Mouse (Mus musculus): ENCODE results near the gene Arsb. TPM values are rescaled to one million over a fixed set of nuclear protein-coding genes. Genes with fewer than 3 reads are reported as not detected.

Gene Arsb
- polyA plus RNA-seq, 1 experiment from 2014 or later, result 6.8 TPM

- no peaks in the 10 kb centered on the region for H3K27me3 ChIP-seq (ENCODE audit: control insufficient read depth, insufficient read depth, low read length)
- H3K4me2 ChIP-seq (ENCODE audit: low read depth, low read length, severe bottlenecking), result no peak overlapping the region
- H3K9ac ChIP-seq (ENCODE audit: low read length), result no peak overlapping the region
- no peaks in the 10 kb centered on the region for H3K9me3 ChIP-seq (ENCODE audit: control insufficient read depth, low read length)
- H3K27ac ChIP-seq (ENCODE audit: low read depth, low read length), result no peak overlapping the region; the same call in 1 of the 2 replicates
- 86% methylated on average over 2 of the region's 2 CpGs for WGBS
- ATAC-seq (replicated peaks; ENCODE audit: low FRiP score) (no peak), DNase-seq (ENCODE audit: low spot score) (no peak)
- no peaks in the 10 kb centered on the region for H3K36me3 ChIP-seq (ENCODE audit: control insufficient read depth, insufficient read depth, low read length)
- peaks cover 5% of the 10 kb centered on the region for H3K4me1 ChIP-seq (replicated peaks; ENCODE audit: control insufficient read depth, insufficient read depth, low read length)
- no peak overlapping the region for H3K4me3 ChIP-seq (ENCODE audit: low read depth, low read length)
Observed at GRCm38 (mm10) chr13:93840146-93840545, 68.7 kb downstream of the Arsb start.

DNA sequence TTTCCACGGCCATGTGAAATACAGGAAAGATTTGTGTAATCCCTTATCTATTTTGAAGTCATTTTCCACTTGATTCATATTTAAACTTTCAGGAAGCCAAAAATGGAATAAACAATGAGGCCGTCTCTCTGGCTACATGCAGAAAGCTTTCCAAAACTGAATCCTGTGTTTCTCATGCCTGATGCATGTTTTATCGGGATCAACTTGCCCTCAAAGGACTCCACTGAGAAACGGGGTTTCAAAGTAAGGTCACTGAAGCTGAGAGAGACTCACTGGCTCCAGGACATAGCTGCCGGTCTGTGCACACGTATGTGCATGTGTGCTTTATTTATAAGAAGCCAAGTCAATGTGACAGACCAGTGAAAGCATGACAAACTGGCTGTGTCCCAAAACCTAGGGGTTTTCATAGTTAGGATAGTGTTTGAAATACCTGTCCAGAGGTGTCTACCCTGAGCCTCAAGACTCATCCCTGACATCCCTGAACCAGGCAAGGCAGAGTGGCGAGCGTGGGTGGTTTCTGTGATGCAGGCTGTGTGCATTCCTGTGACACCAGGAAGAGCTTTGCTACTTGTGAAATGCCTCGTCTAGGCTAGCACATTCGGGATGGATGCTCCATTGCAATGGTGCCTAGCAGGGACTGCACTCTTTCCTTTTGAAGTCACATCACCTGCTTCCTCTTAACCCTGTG lies 75.5 kb downstream of the Arsb start:
- ATAC-seq (replicated peaks; ENCODE audit: low FRiP score), result no peak
- Histone ChIP-seq H3K4me3 (ENCODE audit: low read depth, low read length) (no peak overlapping the region), H3K4me1 (replicated peaks; ENCODE audit: control insufficient read depth, insufficient read depth, low read length) (no peaks in the 10 kb centered on the region), H3K27me3 (ENCODE audit: control insufficient read depth, insufficient read depth, low read length) (no peaks in the 10 kb centered on the region), H3K27ac (ENCODE audit: low read depth, low read length) (no peak overlapping the region), H3K4me2 (ENCODE audit: low read depth, low read length, severe bottlenecking) (no peak overlapping the region), H3K36me3 (ENCODE audit: control insufficient read depth, insufficient read depth, low read length) (no peaks in the 10 kb centered on the region), H3K9ac (ENCODE audit: low read length) (no peak overlapping the region), H3K9me3 (ENCODE audit: control insufficient read depth, low read length) (no peaks in the 10 kb centered on the region)
- no peak for DNase-seq (ENCODE audit: low spot score)
- WGBS, result 86% methylated on average over 10 of the region's 10 CpGs

GRCm38 (mm10) chr13:93847614-93848013 lies 76.2 kb downstream of the Arsb start:
- H3K27me3 ChIP-seq (ENCODE audit: control insufficient read depth, insufficient read depth, low read length), result no peaks in the 10 kb centered on the region
- WGBS, result 78% methylated on average over 4 of the region's 4 CpGs
- no peak overlapping the region for H3K27ac ChIP-seq (ENCODE audit: low read depth, low read length)
- H3K4me2 ChIP-seq (ENCODE audit: low read depth, low read length, severe bottlenecking), result no peak overlapping the region
- no peak overlapping the region for H3K4me3 ChIP-seq (ENCODE audit: low read depth, low read length)
- ATAC-seq (replicated peaks; ENCODE audit: low FRiP score), result no peak
- H3K9me3 ChIP-seq (ENCODE audit: control insufficient read depth, low read length), result no peaks in the 10 kb centered on the region
- no peak for DNase-seq (ENCODE audit: low spot score)
- H3K36me3 ChIP-seq (ENCODE audit: control insufficient read depth, insufficient read depth, low read length), result no peaks in the 10 kb centered on the region
- no peaks in the 10 kb centered on the region for H3K4me1 ChIP-seq (replicated peaks; ENCODE audit: control insufficient read depth, insufficient read depth, low read length)
- no peak overlapping the region for H3K9ac ChIP-seq (ENCODE audit: low read length)

DNA sequence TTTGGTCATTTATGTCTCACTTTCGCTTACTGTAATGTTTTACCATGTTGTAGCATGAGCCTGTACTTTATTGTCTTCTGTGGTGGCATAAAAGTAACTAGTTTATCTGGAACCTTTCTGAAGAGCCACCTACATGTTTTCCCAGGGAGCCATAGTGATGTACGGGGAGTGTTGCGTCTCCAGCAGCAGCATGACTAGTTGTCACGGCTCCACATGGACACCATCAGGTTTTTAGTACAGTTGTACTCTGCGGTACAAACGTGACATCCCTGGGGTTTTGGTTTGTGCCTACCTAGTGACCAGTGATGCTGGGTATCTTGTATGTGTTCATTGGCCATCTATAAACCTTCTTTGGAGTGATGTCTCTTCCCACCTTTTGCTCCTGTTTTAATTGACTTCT lies 77.2 kb downstream of the Arsb start:
- DNase-seq (ENCODE audit: low spot score) (no peak), ATAC-seq (replicated peaks; ENCODE audit: low FRiP score) (no peak)
- no peaks in the 10 kb centered on the region for H3K36me3 ChIP-seq (ENCODE audit: control insufficient read depth, insufficient read depth, low read length)
- no peaks in the 10 kb centered on the region for H3K9me3 ChIP-seq (ENCODE audit: control insufficient read depth, low read length)
- 92% methylated on average over 6 of the region's 6 CpGs for WGBS
- no peaks in the 10 kb centered on the region for H3K27me3 ChIP-seq (ENCODE audit: control insufficient read depth, insufficient read depth, low read length)
- H3K4me3 ChIP-seq (ENCODE audit: low read depth, low read length), result no peak overlapping the region
- H3K9ac ChIP-seq (ENCODE audit: low read length), result no peak overlapping the region
- H3K4me2 ChIP-seq (ENCODE audit: low read depth, low read length, severe bottlenecking), result no peak overlapping the region
- no peaks in the 10 kb centered on the region for H3K4me1 ChIP-seq (replicated peaks; ENCODE audit: control insufficient read depth, insufficient read depth, low read length)
- no peak overlapping the region for H3K27ac ChIP-seq (ENCODE audit: low read depth, low read length)

GRCm38 (mm10) chr13:93849751-93850355 lies 78.4 kb downstream of the Arsb start:
- Histone ChIP-seq H3K9ac (ENCODE audit: low read length) (no peak overlapping the region), H3K4me3 (ENCODE audit: low read depth, low read length) (no peak overlapping the region), H3K27ac (ENCODE audit: low read depth, low read length) (no peak overlapping the region), H3K27me3 (ENCODE audit: control insufficient read depth, insufficient read depth, low read length) (no peaks in the 10 kb centered on the region), H3K9me3 (ENCODE audit: control insufficient read depth, low read length) (no peaks in the 10 kb centered on the region), H3K36me3 (ENCODE audit: control insufficient read depth, insufficient read depth, low read length) (no peaks in the 10 kb centered on the region), H3K4me1 (replicated peaks; ENCODE audit: control insufficient read depth, insufficient read depth, low read length) (no peaks in the 10 kb centered on the region), H3K4me2 (ENCODE audit: low read depth, low read length, severe bottlenecking) (no peak overlapping the region)
- ATAC-seq (replicated peaks; ENCODE audit: low FRiP score) (no peak), DNase-seq (ENCODE audit: low spot score) (no peak)
- 78% methylated on average over 5 of the region's 5 CpGs for WGBS

DNA sequence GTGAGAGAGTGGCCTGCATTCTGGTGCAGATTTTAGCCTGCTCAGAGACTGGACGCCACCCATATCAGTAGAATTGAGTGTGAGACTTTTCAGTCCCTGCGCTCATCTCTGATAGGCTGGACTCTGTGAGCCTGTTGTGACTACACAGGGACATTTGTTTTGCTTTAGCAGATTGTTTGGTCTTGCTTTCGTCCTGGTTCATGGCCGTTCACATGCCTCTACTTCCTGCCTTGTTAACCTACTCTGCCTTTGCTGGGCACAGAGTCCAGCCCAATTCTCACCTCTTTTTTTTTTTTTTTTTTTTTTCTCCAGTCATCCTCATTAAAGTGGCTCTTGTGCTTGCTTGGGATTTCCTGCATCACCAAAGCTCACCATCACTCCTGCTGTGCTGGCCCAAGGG lies 79.2 kb downstream of the Arsb start:
- no peak overlapping the region for H3K4me3 ChIP-seq (ENCODE audit: low read depth, low read length)
- DNase-seq (ENCODE audit: low spot score) (no peak), ATAC-seq (replicated peaks; ENCODE audit: low FRiP score) (no peak)
- H3K4me1 ChIP-seq (replicated peaks; ENCODE audit: control insufficient read depth, insufficient read depth, low read length), result no peaks in the 10 kb centered on the region
- H3K9ac ChIP-seq (ENCODE audit: low read length), result no peak overlapping the region
- H3K27ac ChIP-seq (ENCODE audit: low read depth, low read length), result no peak overlapping the region
- H3K4me2 ChIP-seq (ENCODE audit: low read depth, low read length, severe bottlenecking), result no peak overlapping the region
- 55% methylated on average over 4 of the region's 4 CpGs for WGBS
- H3K27me3 ChIP-seq (ENCODE audit: control insufficient read depth, insufficient read depth, low read length), result no peaks in the 10 kb centered on the region
- H3K36me3 ChIP-seq (ENCODE audit: control insufficient read depth, insufficient read depth, low read length), result no peaks in the 10 kb centered on the region
- H3K9me3 ChIP-seq (ENCODE audit: control insufficient read depth, low read length), result no peaks in the 10 kb centered on the region

DNA sequence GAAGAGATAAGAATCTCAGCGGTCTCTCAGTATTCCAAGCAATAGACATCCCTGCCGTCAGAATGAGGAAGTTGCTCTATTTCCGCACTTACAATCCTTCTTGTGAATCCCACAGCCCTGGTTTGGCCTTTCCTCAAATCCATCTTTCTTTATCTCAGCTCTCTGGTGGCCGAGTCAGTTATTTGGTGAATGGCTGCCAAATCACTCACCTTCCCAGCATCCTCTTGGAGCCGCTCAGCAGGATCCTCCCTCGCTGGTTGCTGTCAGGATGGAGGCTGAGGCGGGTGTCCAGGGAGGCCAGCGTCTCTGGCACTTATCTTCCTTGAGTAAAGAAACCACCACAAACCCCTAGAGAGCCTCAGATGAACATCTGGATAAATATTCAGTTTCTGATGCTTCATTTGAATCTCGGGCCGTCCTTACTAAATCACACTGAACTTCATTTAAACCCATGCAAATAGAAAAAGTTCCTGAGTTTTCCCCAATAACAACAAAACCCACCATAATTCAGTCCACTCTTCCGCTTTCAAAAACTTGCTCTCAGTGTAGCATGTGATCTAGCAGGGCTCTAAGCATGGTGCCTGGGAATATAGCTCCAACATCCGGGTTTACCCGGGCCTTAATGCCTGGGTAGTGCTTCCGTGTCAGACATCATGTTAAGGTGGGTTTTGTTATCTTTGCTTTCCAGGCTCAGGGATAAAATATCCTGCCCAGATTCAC lies 81.1 kb downstream of the Arsb start:
- H3K9ac ChIP-seq (ENCODE audit: low read length), result no peak overlapping the region
- H3K27ac ChIP-seq (ENCODE audit: low read depth, low read length), result no peak overlapping the region
- DNase-seq (ENCODE audit: low spot score) (no peak), ATAC-seq (replicated peaks; ENCODE audit: low FRiP score) (no peak)
- no peak overlapping the region for H3K4me3 ChIP-seq (ENCODE audit: low read depth, low read length)
- WGBS, result 71% methylated on average over 14 of the region's 14 CpGs
- no peaks in the 10 kb centered on the region for H3K9me3 ChIP-seq (ENCODE audit: control insufficient read depth, low read length)
- no peaks in the 10 kb centered on the region for H3K4me1 ChIP-seq (replicated peaks; ENCODE audit: control insufficient read depth, insufficient read depth, low read length)
- no peaks in the 10 kb centered on the region for H3K36me3 ChIP-seq (ENCODE audit: control insufficient read depth, insufficient read depth, low read length)
- no peaks in the 10 kb centered on the region for H3K27me3 ChIP-seq (ENCODE audit: control insufficient read depth, insufficient read depth, low read length)
- H3K4me2 ChIP-seq (ENCODE audit: low read depth, low read length, severe bottlenecking), result no peak overlapping the region

DNA sequence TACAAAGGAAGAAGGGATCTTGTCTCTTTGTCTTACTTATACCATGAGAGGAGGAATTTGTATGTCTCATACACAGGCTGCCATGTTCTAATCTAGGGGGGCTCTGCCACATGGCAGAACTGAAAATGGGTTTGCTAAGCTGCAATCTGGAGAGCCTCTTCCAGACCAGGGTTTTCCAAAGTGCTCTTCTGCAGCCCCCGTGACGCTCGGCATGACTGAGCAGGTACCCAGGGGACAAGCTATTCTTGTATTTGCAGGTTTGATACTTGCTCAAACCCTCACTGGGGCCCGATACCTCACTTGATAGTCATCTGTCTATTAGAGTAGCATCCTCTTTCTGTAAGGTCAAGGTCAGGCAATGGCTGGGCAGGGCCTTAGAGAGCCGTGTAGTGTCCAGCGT lies 82.3 kb downstream of the Arsb start:
- H3K4me2 ChIP-seq (ENCODE audit: low read depth, low read length, severe bottlenecking), result no peak overlapping the region
- H3K9ac ChIP-seq (ENCODE audit: low read length), result no peak overlapping the region
- H3K36me3 ChIP-seq (ENCODE audit: control insufficient read depth, insufficient read depth, low read length), result no peaks in the 10 kb centered on the region
- no peaks in the 10 kb centered on the region for H3K27me3 ChIP-seq (ENCODE audit: control insufficient read depth, insufficient read depth, low read length)
- H3K27ac ChIP-seq (ENCODE audit: low read depth, low read length), result no peak overlapping the region
- no peak for ATAC-seq (replicated peaks; ENCODE audit: low FRiP score)
- WGBS, result 90% methylated on average over 6 of the region's 6 CpGs
- no peak for DNase-seq (ENCODE audit: low spot score)
- H3K9me3 ChIP-seq (ENCODE audit: control insufficient read depth, low read length), result no peaks in the 10 kb centered on the region
- no peak overlapping the region for H3K4me3 ChIP-seq (ENCODE audit: low read depth, low read length)
- no peaks in the 10 kb centered on the region for H3K4me1 ChIP-seq (replicated peaks; ENCODE audit: control insufficient read depth, insufficient read depth, low read length)

Measured in forebrain, embryonic 11.5 days (tissue).